Mouse (Mus musculus): Measurements from ENCODE around the gene H2-Aa. TPM values are rescaled to one million over a fixed set of nuclear protein-coding genes. Genes with fewer than 3 reads are reported as not detected.

The H2-Aa gene
- polyA plus RNA-seq, 1 experiment from 2014 or later, result 20.6 TPM

DNA sequence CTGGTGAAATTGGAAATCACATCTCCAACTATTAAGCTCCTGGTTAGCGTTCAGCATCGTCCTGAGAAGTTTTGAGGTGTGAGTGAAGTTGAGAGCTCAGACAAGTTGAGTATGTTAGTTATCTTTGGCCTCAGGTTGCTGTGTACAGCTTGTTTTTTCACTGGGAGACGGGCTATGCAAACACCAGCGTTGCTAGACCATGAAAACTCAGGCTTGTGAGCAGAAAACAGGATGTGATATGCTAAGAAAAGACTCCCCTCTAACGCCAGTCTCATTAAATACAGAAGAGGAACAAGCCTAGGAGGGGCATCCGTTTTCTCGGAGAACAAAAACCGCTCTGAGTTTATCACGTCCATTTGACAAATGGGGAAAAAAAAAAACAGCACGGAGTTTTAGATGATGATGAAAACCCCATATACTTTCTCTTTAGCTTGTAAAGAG is 48.0 kb downstream of the H2-Aa start:
- Histone ChIP-seq H3K27me3 (replicated peaks; ENCODE audit: insufficient read depth, low read length) (no peaks in the 10 kb centered on the region), H3K9ac (replicated peaks; ENCODE audit: low read depth) (no peak overlapping the region), H3K4me3 (ENCODE audit: low read depth, low read length) (no peak overlapping the region), H3K9me3 (ENCODE audit: low read length) (no peaks in the 10 kb centered on the region), H3K4me2 (replicated peaks; ENCODE audit: low read depth, low read length) (no peak overlapping the region; the same call in 1 of the 2 replicates), H3K4me1 (ENCODE audit: insufficient read depth, low read depth, low read length) (no peaks in the 10 kb centered on the region), H3K36me3 (ENCODE audit: insufficient read depth, low read length) (no peaks in the 10 kb centered on the region), H3K27ac (ENCODE audit: low read length) (peak overlapping the region; percentile 32)
- WGBS, result 30% methylated on average over 10 of the region's 10 CpGs
- peak; percentile 49 for DNase-seq (ENCODE audit: low spot score)
- ATAC-seq, result peak; percentile 48; the same call in 1 of the 2 replicates
- TF ChIP-seq CTCF (IDR thresholded peaks at IDR 0.05) (no peak), EP300 (IDR thresholded peaks at IDR 0.05) (peak; percentile 26; the same call in 1 of the 2 replicates)

DNA sequence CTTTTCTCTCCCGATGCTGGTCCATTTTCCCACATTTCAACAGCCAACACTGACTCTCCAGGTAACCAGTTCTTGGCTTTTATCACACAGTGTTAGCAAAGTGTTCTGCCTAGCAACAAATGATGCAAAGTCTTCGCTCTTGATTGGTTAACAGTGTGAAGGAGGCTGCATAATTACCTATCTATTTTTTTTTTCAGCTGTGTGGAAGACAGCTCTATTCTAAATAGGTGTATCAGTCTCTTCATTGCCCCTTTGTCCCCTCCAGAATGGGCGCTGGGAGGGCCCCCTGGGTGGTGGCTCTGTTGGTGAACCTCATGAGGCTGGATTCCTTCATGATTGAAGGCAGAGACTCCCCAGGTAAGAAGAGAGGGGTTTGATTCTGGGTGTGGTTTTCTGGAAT is 48.9 kb downstream of the H2-Aa start, which contains the start of gene H2-Ob:
Gene H2-Ob (plus strand): TSS at position 198 of the 400 bp plus-strand sequence.
- H3K27ac ChIP-seq (ENCODE audit: low read length), result peak within 1 kb of the TSS; percentile 22
- no peaks in the 10 kb centered on the region for H3K4me1 ChIP-seq (ENCODE audit: insufficient read depth, low read depth, low read length)
- H3K4me3 ChIP-seq (ENCODE audit: low read depth, low read length), result no peak within 1 kb of the TSS
- no peak within 1 kb of the TSS for H3K9ac ChIP-seq (replicated peaks; ENCODE audit: low read depth)
- ATAC-seq (no peak), DNase-seq (ENCODE audit: low spot score) (peak; percentile 70)
- H3K27me3 ChIP-seq (replicated peaks; ENCODE audit: insufficient read depth, low read length), result no peaks in the 10 kb centered on the region
- H3K36me3 ChIP-seq (ENCODE audit: insufficient read depth, low read length), result no peaks in the 10 kb centered on the region
- TF ChIP-seq CTCF (IDR thresholded peaks at IDR 0.05) (no peak), EP300 (IDR thresholded peaks at IDR 0.05) (no peak)
- H3K4me2 ChIP-seq (replicated peaks; ENCODE audit: low read depth, low read length), result no peak within 1 kb of the TSS
- no peaks in the 10 kb centered on the region for H3K9me3 ChIP-seq (ENCODE audit: low read length)
- WGBS, result 65% methylated on average over 3 of the region's 3 CpGs

DNA sequence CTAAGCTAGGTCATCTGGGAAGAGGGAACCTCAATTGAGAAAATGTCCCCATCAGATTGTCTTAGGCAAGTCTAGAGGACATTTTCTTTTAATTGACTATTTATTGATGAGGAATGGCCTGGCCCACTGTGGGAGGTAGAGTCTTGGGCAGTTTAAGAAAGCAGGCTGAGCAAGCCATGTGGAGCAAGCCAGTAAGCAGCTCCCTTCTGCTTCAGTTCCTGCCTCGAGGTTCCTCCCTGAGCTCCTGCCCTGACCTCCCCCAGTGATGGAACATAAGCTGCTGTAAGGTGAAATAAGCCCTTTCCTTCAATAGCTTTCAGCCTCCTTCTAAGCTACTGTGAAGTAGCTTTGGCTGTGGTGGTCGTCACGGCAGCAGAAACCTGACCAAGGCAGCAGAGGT is 49.9 kb downstream of the H2-Aa start:
- Histone ChIP-seq H3K9ac (replicated peaks; ENCODE audit: low read depth) (no peak overlapping the region), H3K4me2 (replicated peaks; ENCODE audit: low read depth, low read length) (no peak overlapping the region), H3K27me3 (replicated peaks; ENCODE audit: insufficient read depth, low read length) (no peaks in the 10 kb centered on the region), H3K4me1 (ENCODE audit: insufficient read depth, low read depth, low read length) (no peaks in the 10 kb centered on the region), H3K4me3 (ENCODE audit: low read depth, low read length) (no peak overlapping the region), H3K36me3 (ENCODE audit: insufficient read depth, low read length) (no peaks in the 10 kb centered on the region), H3K9me3 (ENCODE audit: low read length) (no peaks in the 10 kb centered on the region), H3K27ac (ENCODE audit: low read length) (no peak overlapping the region)
- ATAC-seq, result no peak
- 77% methylated on average over 3 of the region's 3 CpGs for WGBS
- DNase-seq (ENCODE audit: low spot score), result no peak
- TF ChIP-seq EP300 (IDR thresholded peaks at IDR 0.05) (no peak), CTCF (IDR thresholded peaks at IDR 0.05) (no peak)

DNA sequence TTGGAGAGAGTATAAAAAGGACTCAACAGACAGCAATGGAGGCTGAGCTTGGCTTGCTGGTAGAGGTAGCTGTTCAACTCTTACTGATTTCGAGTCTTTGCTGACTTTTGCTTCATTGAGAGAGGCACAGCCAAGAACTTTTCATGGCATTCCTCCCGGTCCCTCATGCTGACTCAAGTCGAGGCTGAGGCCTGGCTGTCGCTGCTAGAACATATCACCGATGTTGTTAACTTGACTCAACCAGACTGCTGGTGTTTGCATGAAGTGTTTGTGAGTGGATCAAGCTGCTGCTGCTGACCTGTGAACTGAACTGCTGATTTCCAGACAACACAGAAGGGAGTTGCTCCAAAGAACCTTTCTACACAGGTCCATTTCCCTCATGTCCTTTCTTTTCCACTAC is 50.9 kb downstream of the H2-Aa start:
- no peak overlapping the region for H3K27ac ChIP-seq (ENCODE audit: low read length)
- 0 out of 2 replicates have a peak, but pooled peaks have one; percentile 36 for ATAC-seq
- H3K36me3 ChIP-seq (ENCODE audit: insufficient read depth, low read length), result no peaks in the 10 kb centered on the region
- no peak overlapping the region for H3K9ac ChIP-seq (replicated peaks; ENCODE audit: low read depth)
- TF ChIP-seq CTCF (IDR thresholded peaks at IDR 0.05), result no peak
- no peak for TF ChIP-seq EP300 (IDR thresholded peaks at IDR 0.05)
- no peak overlapping the region for H3K4me3 ChIP-seq (ENCODE audit: low read depth, low read length)
- DNase-seq (ENCODE audit: low spot score), result peak; percentile 47
- no peaks in the 10 kb centered on the region for H3K4me1 ChIP-seq (ENCODE audit: insufficient read depth, low read depth, low read length)
- H3K27me3 ChIP-seq (replicated peaks; ENCODE audit: insufficient read depth, low read length), result no peaks in the 10 kb centered on the region
- no peaks in the 10 kb centered on the region for H3K9me3 ChIP-seq (ENCODE audit: low read length)
- WGBS, result 57% methylated on average over 5 of the region's 5 CpGs
- no peak overlapping the region for H3K4me2 ChIP-seq (replicated peaks; ENCODE audit: low read depth, low read length)

DNA sequence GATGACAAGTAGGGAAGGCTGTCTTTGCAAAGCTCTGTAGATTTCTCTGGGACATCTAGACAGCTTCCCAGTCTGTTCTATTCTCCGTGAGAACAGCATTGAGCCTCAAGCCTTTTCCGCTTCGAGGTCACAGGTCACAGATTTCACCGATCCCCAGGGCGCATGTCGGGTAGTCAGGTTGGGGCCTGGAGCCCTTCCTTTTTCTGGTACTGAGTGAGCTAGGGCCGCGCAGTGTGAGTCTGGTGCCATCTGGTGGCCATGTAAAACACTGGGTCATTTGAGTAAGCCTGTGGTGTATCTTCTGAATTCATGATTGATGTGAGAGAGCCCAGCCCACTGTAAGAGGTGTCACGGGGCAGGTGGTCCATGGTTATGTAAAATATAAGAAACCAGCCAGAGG is 52.7 kb downstream of the H2-Aa start:
- peak; percentile 87 for ATAC-seq

More for the DNA sequence above, 52.7 kb downstream of the H2-Aa start:
- H3K27ac ChIP-seq (ENCODE audit: low read length), result no peak overlapping the region
- TF ChIP-seq CTCF (IDR thresholded peaks at IDR 0.05) (peak; percentile 90), EP300 (IDR thresholded peaks at IDR 0.05) (no peak)
- WGBS, result 40% methylated on average over 9 of the region's 9 CpGs
- no peaks in the 10 kb centered on the region for H3K36me3 ChIP-seq (ENCODE audit: insufficient read depth, low read length)
- H3K27me3 ChIP-seq (replicated peaks; ENCODE audit: insufficient read depth, low read length), result no peaks in the 10 kb centered on the region
- H3K9me3 ChIP-seq (ENCODE audit: low read length), result no peaks in the 10 kb centered on the region
- no peak overlapping the region for H3K9ac ChIP-seq (replicated peaks; ENCODE audit: low read depth)
- H3K4me1 ChIP-seq (ENCODE audit: insufficient read depth, low read depth, low read length), result no peaks in the 10 kb centered on the region
- no peak overlapping the region for H3K4me2 ChIP-seq (replicated peaks; ENCODE audit: low read depth, low read length)
- peak; percentile 83 for DNase-seq (ENCODE audit: low spot score)
- H3K4me3 ChIP-seq (ENCODE audit: low read depth, low read length), result no peak overlapping the region

Other genes starting within 250 kb of the H2-Aa start
- 0.25 and 0.44 TPM in 2 replicates for gene Col11a2, start 248.4 kb downstream of the H2-Aa start, polyA plus RNA-seq (2015; fragmentation: Nextera tagmentation; extraction: Ambion mirVana)
- 0.48 and 1.1 TPM in 2 replicates for gene H2-Oa, start 195.5 kb downstream of the H2-Aa start, polyA plus RNA-seq (2015; fragmentation: Nextera tagmentation; extraction: Ambion mirVana)
- 20.7 and 23.9 TPM in 2 replicates for gene H2-DMa, start 168.3 kb downstream of the H2-Aa start, polyA plus RNA-seq (2015; fragmentation: Nextera tagmentation; extraction: Ambion mirVana)
- gene Brd2, start 165.2 kb downstream of the H2-Aa start, polyA plus RNA-seq (2015; fragmentation: Nextera tagmentation; extraction: Ambion mirVana), result 80.2 and 80.3 TPM in 2 replicates
- gene H2-DMb2, start 144.5 kb downstream of the H2-Aa start, polyA plus RNA-seq (2015; fragmentation: Nextera tagmentation; extraction: Ambion mirVana), result 1.8 and 2.2 TPM in 2 replicates
- 6.9 and 7.2 TPM in 2 replicates for gene H2-DMb1, start 134.8 kb downstream of the H2-Aa start, polyA plus RNA-seq (2015; fragmentation: Nextera tagmentation; extraction: Ambion mirVana)
- 11.6 and 12.6 TPM in 2 replicates for gene Tap1, start 100.3 kb downstream of the H2-Aa start, polyA plus RNA-seq (2015; fragmentation: Nextera tagmentation; extraction: Ambion mirVana)
- 16.4 and 17.1 TPM in 2 replicates for gene Psmb9, start 100.1 kb downstream of the H2-Aa start, polyA plus RNA-seq (2015; fragmentation: Nextera tagmentation; extraction: Ambion mirVana)
- gene Psmb8, start 90.1 kb downstream of the H2-Aa start, polyA plus RNA-seq (2015; fragmentation: Nextera tagmentation; extraction: Ambion mirVana), result 54.9 and 58.6 TPM in 2 replicates
- gene Tap2, start 84.3 kb downstream of the H2-Aa start, polyA plus RNA-seq (2015; fragmentation: Nextera tagmentation; extraction: Ambion mirVana), result 23.9 and 26.1 TPM in 2 replicates
- 0.43 and 1.2 TPM in 2 replicates for gene H2-Ob, start 48.9 kb downstream of the H2-Aa start, polyA plus RNA-seq (2015; fragmentation: Nextera tagmentation; extraction: Ambion mirVana)
- 17.8 and 19.2 TPM in 2 replicates for gene H2-Ab1, start 30.1 kb downstream of the H2-Aa start, polyA plus RNA-seq (2015; fragmentation: Nextera tagmentation; extraction: Ambion mirVana)
- gene H2-Eb1, start 18.0 kb upstream of the H2-Aa start, polyA plus RNA-seq (2015; fragmentation: Nextera tagmentation; extraction: Ambion mirVana), result 11.9 and 12.6 TPM in 2 replicates
- gene H2-Eb2, start 37.8 kb upstream of the H2-Aa start, polyA plus RNA-seq (2015; fragmentation: Nextera tagmentation; extraction: Ambion mirVana), result not detected in 2 replicates
- 0.07 TPM in 1 of 2 replicates, not detected in the other for gene Btnl2, start 67.0 kb upstream of the H2-Aa start, polyA plus RNA-seq (2015; fragmentation: Nextera tagmentation; extraction: Ambion mirVana)
- not detected in 2 replicates for gene Btnl1, start 89.3 kb upstream of the H2-Aa start, polyA plus RNA-seq (2015; fragmentation: Nextera tagmentation; extraction: Ambion mirVana)
- gene BC051142, start 111.0 kb upstream of the H2-Aa start, polyA plus RNA-seq (2015; fragmentation: Nextera tagmentation; extraction: Ambion mirVana), result 0.24 and 0.74 TPM in 2 replicates
- 0.10 TPM in 1 of 2 replicates, not detected in the other for gene Btnl4, start 189.5 kb upstream of the H2-Aa start, polyA plus RNA-seq (2015; fragmentation: Nextera tagmentation; extraction: Ambion mirVana)
- 0.11 TPM in 1 of 2 replicates, not detected in the other for gene Btnl6, start 229.5 kb upstream of the H2-Aa start, polyA plus RNA-seq (2015; fragmentation: Nextera tagmentation; extraction: Ambion mirVana)

Data from lung, postnatal 0 days (tissue).